Mouse (Mus musculus) megakaryocyte, embryonic 14.5 days (primary cell): ENCODE results near the gene Slc41a3. TPM values are rescaled to one million over a fixed set of nuclear protein-coding genes. Genes with fewer than 3 reads are reported as not detected.
"Not testable (repeated sequence)": the region's sequence is repeated elsewhere in the genome, so short reads cannot be mapped to it uniquely, and the experiment has no call there.

ENCODE experiments used
- H3K27me3 ChIP-seq: replicated peaks from 2 replicates; pipeline ENCODE3; 2012; ENCODE audit warnings: inconsistent platforms
- H3K36me3 ChIP-seq: replicated peaks from 2 replicates; pipeline ENCODE3; 2012; ENCODE audit warnings: low read length, inconsistent platforms, mixed read lengths
- H3K4me1 ChIP-seq: 2 replicates; pipeline ENCODE4 v1.6.1; 2012; ENCODE audit warnings: inconsistent platforms
- H3K4me3 ChIP-seq: replicated peaks from 2 replicates; pipeline ENCODE3; 2012; ENCODE audit warnings: moderate library complexity, mild to moderate bottlenecking, inconsistent platforms
- H3K9me3 ChIP-seq: 2 replicates; pipeline ENCODE4 v1.6.1; 2012; ENCODE audit warnings: inconsistent platforms
- FLI1 ChIP-seq: IDR thresholded peaks from 2 replicates; pipeline ENCODE4 v1.6.1; 2012; ENCODE audit warnings: low read length, inconsistent platforms, mixed read lengths
- GATA1 ChIP-seq: IDR thresholded peaks from 3 replicates; pipeline ENCODE4 v1.6.1; 2012; ENCODE audit warnings: mixed read lengths, low read length, inconsistent platforms, borderline replicate concordance
- polyA plus RNA-seq: library from polyadenylated mRNA; stranded (reverse); fragments of >175 nt; gene quantifications from 2 replicates; pipeline ENCODE4 v1.2.3, GENCODE M21; 2012; ENCODE audit warnings: low replicate concordance; ENCODE audit not compliant: insufficient read depth

The Slc41a3 gene
- polyA plus RNA-seq, 1 experiment, result 13.2 TPM

GRCm38 (mm10) chr6:90635081-90635480 lies 30.6 kb downstream of the Slc41a3 start:
- TF ChIP-seq FLI1 (no peak), GATA1 (no peak)
- Histone ChIP-seq H3K9me3 (peaks cover 15% of the 10 kb centered on the region), H3K36me3 (peaks cover 95% of the 10 kb centered on the region), H3K4me1 (peaks cover 11% of the 10 kb centered on the region; the same call in 1 of the 2 replicates), H3K4me3 (no peak overlapping the region), H3K27me3 (no peaks in the 10 kb centered on the region)

- Histone ChIP-seq H3K27me3 (no peaks in the 10 kb centered on the region), H3K4me3 (no peak overlapping the region), H3K36me3 (peaks cover 95% of the 10 kb centered on the region), H3K4me1 (peaks cover 8% of the 10 kb centered on the region; the same call in 1 of the 2 replicates), H3K9me3 (peaks cover 18% of the 10 kb centered on the region)
- TF ChIP-seq FLI1, result no peak
- no peak for TF ChIP-seq GATA1
Measured at GRCm38 (mm10) chr6:90635611-90636010, 31.1 kb downstream of the Slc41a3 start.

- TF ChIP-seq FLI1 (no peak), GATA1 (no peak)
- H3K4me1 ChIP-seq, result peaks cover 23% of the 10 kb centered on the region
- H3K36me3 ChIP-seq, result peaks cover 86% of the 10 kb centered on the region
- peaks cover 19% of the 10 kb centered on the region for H3K9me3 ChIP-seq
- H3K4me3 ChIP-seq, result no peak overlapping the region
- peaks cover 2% of the 10 kb centered on the region for H3K27me3 ChIP-seq
Measured at GRCm38 (mm10) chr6:90643057-90643456, 38.5 kb downstream of the Slc41a3 start.

- H3K36me3 ChIP-seq, result peaks cover 67% of the 10 kb centered on the region
- TF ChIP-seq FLI1 (no peak), GATA1 (no peak)
Measured at GRCm38 (mm10) chr6:90644965-90645364, 40.4 kb downstream of the Slc41a3 start.

GRCm38 (mm10) chr6:90648391-90648790 lies 43.9 kb downstream of the Slc41a3 start:
- TF ChIP-seq FLI1, result no peak
- TF ChIP-seq GATA1, result no peak
- Histone ChIP-seq H3K4me1 (peaks cover 18% of the 10 kb centered on the region), H3K36me3 (peaks cover 34% of the 10 kb centered on the region), H3K27me3 (peaks cover 12% of the 10 kb centered on the region), H3K9me3 (peaks cover 22% of the 10 kb centered on the region), H3K4me3 (no peak overlapping the region)

More at GRCm38 (mm10) chr6:90644965-90645364, 40.4 kb downstream of the Slc41a3 start:
- Histone ChIP-seq H3K9me3 (peaks cover 12% of the 10 kb centered on the region), H3K27me3 (peaks cover 8% of the 10 kb centered on the region), H3K4me3 (no peak overlapping the region), H3K4me1 (peaks cover 23% of the 10 kb centered on the region)

- Histone ChIP-seq H3K36me3 (peaks cover 25% of the 10 kb centered on the region), H3K4me1 (peaks cover 18% of the 10 kb centered on the region), H3K27me3 (peaks cover 10% of the 10 kb centered on the region), H3K9me3 (peaks cover 22% of the 10 kb centered on the region), H3K4me3 (no peak overlapping the region)
- TF ChIP-seq FLI1 (no peak), GATA1 (no peak)
Measured at GRCm38 (mm10) chr6:90649279-90649678, 44.8 kb downstream of the Slc41a3 start.

- Histone ChIP-seq H3K4me3 (no peak overlapping the region), H3K4me1 (peaks cover 17% of the 10 kb centered on the region), H3K36me3 (peaks cover 12% of the 10 kb centered on the region), H3K9me3 (peaks cover 22% of the 10 kb centered on the region), H3K27me3 (peaks cover 10% of the 10 kb centered on the region)
- no peak for TF ChIP-seq FLI1
- no peak for TF ChIP-seq GATA1
Measured at GRCm38 (mm10) chr6:90650634-90651033, 46.1 kb downstream of the Slc41a3 start.

- Histone ChIP-seq H3K27me3 (peaks cover 8% of the 10 kb centered on the region), H3K9me3 (peaks cover 14% of the 10 kb centered on the region), H3K4me1 (peaks cover 26% of the 10 kb centered on the region), H3K36me3 (no peaks in the 10 kb centered on the region), H3K4me3 (no peak overlapping the region)
- TF ChIP-seq GATA1 (no peak), FLI1 (no peak)
Measured at GRCm38 (mm10) chr6:90653736-90654135, 49.2 kb downstream of the Slc41a3 start.

- H3K4me1 ChIP-seq, result peaks cover 52% of the 10 kb centered on the region
- H3K9me3 ChIP-seq, result peaks cover 14% of the 10 kb centered on the region
Measured at GRCm38 (mm10) chr6:90656344-90656850, 51.9 kb downstream of the Slc41a3 start.

GRCm38 (mm10) chr6:90659913-90660312 lies 55.4 kb downstream of the Slc41a3 start:
- no peaks in the 10 kb centered on the region for H3K9me3 ChIP-seq
- H3K36me3 ChIP-seq, result peaks cover 50% of the 10 kb centered on the region
- no peak overlapping the region for H3K4me3 ChIP-seq
- peaks cover 47% of the 10 kb centered on the region for H3K4me1 ChIP-seq
- H3K27me3 ChIP-seq, result no peaks in the 10 kb centered on the region
- TF ChIP-seq GATA1 (no peak), FLI1 (no peak)

More at GRCm38 (mm10) chr6:90656344-90656850, 51.9 kb downstream of the Slc41a3 start:
- not testable (repeated sequence) for H3K4me3 ChIP-seq, H3K27me3 ChIP-seq
- peaks cover 16% of the 10 kb centered on the region for H3K36me3 ChIP-seq
